Mouse (Mus musculus): ENCODE measurements around the gene Hopx. TPM values are rescaled to one million over a fixed set of nuclear protein-coding genes. Genes with fewer than 3 reads are reported as not detected.

Hopx gene
- polyA plus RNA-seq, 1 experiment = 18.2 TPM

DNA sequence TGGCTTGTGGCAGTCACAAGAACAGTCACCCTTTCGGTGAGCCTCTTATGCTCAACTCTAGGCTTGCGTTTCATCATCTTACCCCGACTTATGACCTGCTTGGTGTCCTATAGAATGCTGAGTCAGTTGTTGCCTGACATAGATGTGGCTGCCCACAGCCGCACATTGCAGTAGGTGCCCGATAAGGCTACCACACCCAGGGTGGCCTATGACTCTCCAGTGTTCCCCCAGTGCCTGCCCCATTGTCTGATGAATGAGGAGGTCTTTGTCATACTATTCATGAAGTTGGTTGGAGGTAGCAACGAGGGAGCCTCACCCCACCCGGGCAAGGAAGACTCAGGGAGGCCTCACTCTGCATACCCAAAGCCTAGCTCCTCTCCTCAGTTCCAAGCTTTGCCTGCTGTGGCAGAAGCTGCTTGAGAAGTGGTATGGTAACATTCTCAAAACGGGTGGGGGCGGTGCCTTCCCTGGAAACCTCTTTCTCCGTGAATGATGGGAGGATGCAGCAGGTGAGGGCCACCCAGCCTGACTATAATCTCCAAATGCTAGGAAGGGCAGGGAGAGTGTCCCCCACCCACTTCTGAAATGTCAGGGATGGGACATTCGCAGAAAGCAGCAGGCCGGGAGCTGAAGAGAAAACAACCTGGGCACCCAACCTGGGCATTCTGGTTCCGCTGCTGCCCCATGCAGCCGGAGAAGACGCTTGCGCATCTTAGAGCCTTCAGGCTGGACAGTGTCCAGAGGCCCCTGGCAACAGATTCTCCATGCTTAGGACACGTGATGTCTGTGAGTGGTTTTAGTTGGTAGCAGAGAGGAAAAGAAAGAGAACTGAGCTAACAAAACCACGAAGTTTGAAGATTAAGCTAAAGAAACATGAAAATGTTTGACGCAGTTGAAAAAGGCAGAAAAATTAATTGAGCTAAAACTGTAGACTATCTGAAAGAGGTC, 4.8 kb upstream of the Hopx start:
- Histone ChIP-seq H3K4me3 (ENCODE audit: extremely low read depth, insufficient read depth, insufficient read length) (no peak overlapping the region), H3K27ac (ENCODE audit: insufficient read depth, low read length) (no peak overlapping the region), H3K27me3 (ENCODE audit: control insufficient read depth, insufficient read depth, low read length) (no peaks in the 10 kb centered on the region), H3K36me3 (ENCODE audit: control insufficient read depth, insufficient read depth, low read length) (no peaks in the 10 kb centered on the region), H3K4me1 (ENCODE audit: control insufficient read depth, insufficient read depth, insufficient read length) (peaks cover 2% of the 10 kb centered on the region; the same call in 1 of the 2 replicates)
- no peak for TF ChIP-seq POLR2A (IDR thresholded peaks at IDR 0.05; ENCODE audit: low read depth, low read length)
- TF ChIP-seq CTCF (IDR thresholded peaks at IDR 0.05; ENCODE audit: extremely low read depth, insufficient read depth, insufficient read length, insufficient replicate concordance) = no peak
- no peak for DNase-seq (ENCODE audit: low read depth in 1 of 2, low spot score in 2 of 2)
- 81% methylated on average over 19 of the region's 19 CpGs for WGBS

DNA sequence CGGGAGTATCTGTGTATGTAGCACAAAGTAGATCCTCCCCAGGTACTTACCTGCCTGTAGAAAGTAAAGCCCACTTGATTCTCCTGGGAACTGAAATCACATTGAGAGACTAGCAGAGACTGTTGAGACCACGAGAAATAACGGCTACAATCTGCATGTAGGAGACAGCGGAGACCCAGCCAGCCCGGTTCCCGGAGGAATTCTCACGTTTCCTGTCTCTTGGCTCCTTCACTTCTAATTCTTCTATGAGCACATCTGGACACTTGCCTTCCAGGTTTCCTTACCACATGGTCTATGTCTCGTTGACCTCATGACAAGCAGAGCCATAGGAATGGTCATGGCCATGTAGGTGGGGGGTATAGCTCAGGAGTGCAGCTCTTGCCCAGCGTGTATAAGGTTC, 811 bp upstream of the Hopx start:
- H3K27ac ChIP-seq (ENCODE audit: insufficient read depth, low read length) = no peak overlapping the region
- no peak for DNase-seq (ENCODE audit: low read depth in 1 of 2, low spot score in 2 of 2)
- H3K27me3 ChIP-seq (ENCODE audit: control insufficient read depth, insufficient read depth, low read length) = no peaks in the 10 kb centered on the region
- WGBS = 84% methylated on average over 9 of the region's 9 CpGs
- no peaks in the 10 kb centered on the region for H3K36me3 ChIP-seq (ENCODE audit: control insufficient read depth, insufficient read depth, low read length)
- no peaks in the 10 kb centered on the region for H3K4me1 ChIP-seq (ENCODE audit: control insufficient read depth, insufficient read depth, insufficient read length)
- H3K4me3 ChIP-seq (ENCODE audit: extremely low read depth, insufficient read depth, insufficient read length) = no peak overlapping the region
- TF ChIP-seq CTCF (IDR thresholded peaks at IDR 0.05; ENCODE audit: extremely low read depth, insufficient read depth, insufficient read length, insufficient replicate concordance) = no peak
- TF ChIP-seq POLR2A (IDR thresholded peaks at IDR 0.05; ENCODE audit: low read depth, low read length) = no peak

DNA sequence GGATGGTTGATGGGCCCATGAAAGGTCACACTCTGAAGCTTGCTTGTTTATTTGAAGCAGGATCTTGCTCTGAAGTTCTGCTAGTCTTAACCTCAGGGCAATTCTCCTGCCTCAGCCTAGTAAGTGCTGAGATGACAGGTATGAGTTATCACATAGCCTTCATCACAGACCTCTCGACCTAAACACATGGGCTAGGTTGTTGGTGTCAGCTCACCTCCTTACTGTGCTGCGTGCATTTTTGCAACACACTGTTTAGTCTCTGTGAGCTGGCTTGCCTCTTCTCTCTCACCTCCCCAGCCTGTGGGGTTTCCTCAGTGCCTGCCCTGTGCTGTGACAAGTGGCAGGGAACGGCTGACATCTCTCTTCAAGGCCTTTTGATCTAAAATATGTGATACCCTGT, 1.1 kb downstream of the Hopx start:
- H3K4me1 ChIP-seq (ENCODE audit: control insufficient read depth, insufficient read depth, insufficient read length) = no peaks in the 10 kb centered on the region
- H3K27me3 ChIP-seq (ENCODE audit: control insufficient read depth, insufficient read depth, low read length) = no peaks in the 10 kb centered on the region
- no peaks in the 10 kb centered on the region for H3K36me3 ChIP-seq (ENCODE audit: control insufficient read depth, insufficient read depth, low read length)
- no peak for DNase-seq (ENCODE audit: low read depth in 1 of 2, low spot score in 2 of 2)
- TF ChIP-seq POLR2A (IDR thresholded peaks at IDR 0.05; ENCODE audit: low read depth, low read length) (no peak), CTCF (IDR thresholded peaks at IDR 0.05; ENCODE audit: extremely low read depth, insufficient read depth, insufficient read length, insufficient replicate concordance) (no peak)
- H3K27ac ChIP-seq (ENCODE audit: insufficient read depth, low read length) = no peak overlapping the region
- no peak overlapping the region for H3K4me3 ChIP-seq (ENCODE audit: extremely low read depth, insufficient read depth, insufficient read length)
- WGBS = 91% methylated on average over 3 of the region's 3 CpGs

DNA sequence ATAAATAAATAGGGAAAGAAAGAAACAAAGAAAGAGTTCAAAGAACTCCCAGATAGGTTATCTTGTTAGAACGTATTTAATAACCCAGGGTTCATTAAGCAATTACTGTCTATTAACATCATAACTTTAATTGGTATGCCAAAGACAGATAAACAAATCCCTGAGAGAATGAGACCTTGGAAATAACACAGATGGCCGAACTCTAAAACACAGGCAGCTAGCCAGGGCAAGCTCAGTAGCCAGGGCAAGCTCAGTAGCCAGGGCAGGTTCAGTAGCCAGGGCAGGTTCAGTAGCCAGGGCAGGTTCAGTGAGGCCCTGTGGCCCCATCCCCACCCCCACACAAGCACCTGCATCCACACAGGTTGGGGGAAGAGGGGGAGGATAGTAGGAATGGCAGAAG, 2.9 kb downstream of the Hopx start:
- no peaks in the 10 kb centered on the region for H3K27me3 ChIP-seq (ENCODE audit: control insufficient read depth, insufficient read depth, low read length)
- DNase-seq (ENCODE audit: low read depth in 1 of 2, low spot score in 2 of 2) = no peak
- 78% methylated on average over 2 of the region's 2 CpGs for WGBS

DNA sequence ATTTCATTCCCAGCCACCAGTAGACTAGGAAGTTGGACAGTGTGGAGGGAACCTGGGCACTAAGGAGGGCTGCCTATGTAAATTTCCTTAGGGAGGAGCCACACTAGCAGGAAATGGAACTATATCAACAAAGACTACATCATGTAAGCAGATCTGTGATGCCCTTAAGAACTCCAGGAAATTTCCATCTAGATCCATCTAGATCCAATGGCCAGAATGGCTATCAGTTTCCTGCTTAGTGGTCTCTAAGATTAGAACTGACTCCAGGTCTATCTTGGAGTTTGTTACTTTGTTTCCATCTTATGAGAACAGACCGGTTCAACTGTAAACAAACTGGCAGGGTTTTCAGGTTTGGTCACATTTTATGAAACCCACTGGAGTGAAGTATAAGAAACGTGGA, 5.1 kb downstream of the Hopx start:
- no peak for TF ChIP-seq POLR2A (IDR thresholded peaks at IDR 0.05; ENCODE audit: low read depth, low read length)
- TF ChIP-seq CTCF (IDR thresholded peaks at IDR 0.05; ENCODE audit: extremely low read depth, insufficient read depth, insufficient read length, insufficient replicate concordance) = no peak
- Histone ChIP-seq H3K4me1 (ENCODE audit: control insufficient read depth, insufficient read depth, insufficient read length) (no peaks in the 10 kb centered on the region), H3K4me3 (ENCODE audit: extremely low read depth, insufficient read depth, insufficient read length) (no peak overlapping the region), H3K27ac (ENCODE audit: insufficient read depth, low read length) (no peak overlapping the region), H3K27me3 (ENCODE audit: control insufficient read depth, insufficient read depth, low read length) (no peaks in the 10 kb centered on the region), H3K36me3 (ENCODE audit: control insufficient read depth, insufficient read depth, low read length) (no peaks in the 10 kb centered on the region)
- WGBS = 85% methylated on average over 2 of the region's 2 CpGs
- no peak for DNase-seq (ENCODE audit: low read depth in 1 of 2, low spot score in 2 of 2)

More for the DNA sequence above, 2.9 kb downstream of the Hopx start:
- no peak overlapping the region for H3K27ac ChIP-seq (ENCODE audit: insufficient read depth, low read length)
- H3K36me3 ChIP-seq (ENCODE audit: control insufficient read depth, insufficient read depth, low read length) = no peaks in the 10 kb centered on the region
- TF ChIP-seq POLR2A (IDR thresholded peaks at IDR 0.05; ENCODE audit: low read depth, low read length) (no peak), CTCF (IDR thresholded peaks at IDR 0.05; ENCODE audit: extremely low read depth, insufficient read depth, insufficient read length, insufficient replicate concordance) (no peak)
- H3K4me3 ChIP-seq (ENCODE audit: extremely low read depth, insufficient read depth, insufficient read length) = no peak overlapping the region
- no peaks in the 10 kb centered on the region for H3K4me1 ChIP-seq (ENCODE audit: control insufficient read depth, insufficient read depth, insufficient read length)

DNA sequence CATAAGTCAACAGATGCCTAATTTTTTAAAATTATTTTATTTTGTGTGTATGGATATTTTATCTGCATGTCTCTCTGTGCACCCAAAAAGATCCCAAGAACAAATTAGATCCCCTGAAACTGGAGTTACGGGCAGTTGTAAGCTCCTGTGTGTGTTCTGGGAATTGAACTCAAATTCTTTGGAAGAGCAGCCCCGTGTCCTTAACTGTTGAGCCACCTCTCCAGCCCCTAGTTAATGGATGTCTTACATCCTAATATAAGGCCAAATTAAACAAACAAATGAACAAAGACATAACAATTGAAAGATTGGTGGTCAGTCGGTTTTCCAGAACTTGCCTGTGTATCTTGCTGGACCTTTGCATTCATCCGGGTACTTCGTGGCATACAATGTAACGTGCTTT, 6.1 kb downstream of the Hopx start:
- H3K27me3 ChIP-seq (ENCODE audit: control insufficient read depth, insufficient read depth, low read length) = no peaks in the 10 kb centered on the region
- DNase-seq (ENCODE audit: low read depth in 1 of 2, low spot score in 2 of 2) = no peak
- no peak overlapping the region for H3K4me3 ChIP-seq (ENCODE audit: extremely low read depth, insufficient read depth, insufficient read length)
- no peaks in the 10 kb centered on the region for H3K4me1 ChIP-seq (ENCODE audit: control insufficient read depth, insufficient read depth, insufficient read length)
- WGBS = 91% methylated on average over 6 of the region's 6 CpGs
- TF ChIP-seq POLR2A (IDR thresholded peaks at IDR 0.05; ENCODE audit: low read depth, low read length) (no peak), CTCF (IDR thresholded peaks at IDR 0.05; ENCODE audit: extremely low read depth, insufficient read depth, insufficient read length, insufficient replicate concordance) (no peak)
- no peaks in the 10 kb centered on the region for H3K36me3 ChIP-seq (ENCODE audit: control insufficient read depth, insufficient read depth, low read length)
- H3K27ac ChIP-seq (ENCODE audit: insufficient read depth, low read length) = no peak overlapping the region

All from spleen, adult 2 months (tissue).